Mouse (Mus musculus) ES-E14 (cell line): Measurements from ENCODE around the gene Nav3. TPM values are rescaled to one million over a fixed set of nuclear protein-coding genes. Genes with fewer than 3 reads are reported as not detected.

Experiments used
- DNase-seq: peaks from one replicate; pipeline ENCODE4 v3.0.0-alpha.2; 2013; ENCODE audit warnings: low read depth, low spot score
- H3K27ac ChIP-seq: 2 replicates; pipeline ENCODE4 v1.5.1; 2012; ENCODE audit warnings: low read depth, mild to moderate bottlenecking, low read length, moderate library complexity, mixed read lengths; ENCODE audit not compliant: poor library complexity, insufficient read depth, severe bottlenecking
- H3K36me3 ChIP-seq: 2 replicates; pipeline ENCODE4 v1.6.1; 2012; ENCODE audit warnings: mild to moderate bottlenecking, low read length, moderate library complexity, mixed read lengths; ENCODE audit not compliant: control insufficient read depth, poor library complexity, insufficient read depth, severe bottlenecking
- H3K4me1 ChIP-seq, 2 experiments: fragments of 150-350 bp in 1 of 2; sonication (generic) in 1 of 2; 2 replicates each; pipeline ENCODE4 v1.6.1; 2012; ENCODE audit warnings: low read length in 2 of 2, mild to moderate bottlenecking in 1 of 2, mixed read lengths in 1 of 2; ENCODE audit not compliant: control insufficient read depth in 2 of 2, insufficient read depth in 2 of 2, poor library complexity in 1 of 2
- H3K4me3 ChIP-seq, 2 experiments: fragments of 150-350 bp in 1 of 2; sonication (generic) in 1 of 2; 2 replicates each; pipeline ENCODE4 v1.5.1; 2012; ENCODE audit warnings: low read length in 2 of 2, low read depth in 1 of 2, mild to moderate bottlenecking in 1 of 2, mixed read lengths in 1 of 2; ENCODE audit not compliant: insufficient read depth in 1 of 2, poor library complexity in 1 of 2, severe bottlenecking in 1 of 2
- H3K9ac ChIP-seq: 2 replicates; pipeline ENCODE4 v1.6.1; 2012; ENCODE audit warnings: low read depth, mild to moderate bottlenecking, low read length, mixed read lengths; ENCODE audit not compliant: poor library complexity, insufficient read depth, severe bottlenecking
- H3K9me3 ChIP-seq: fragments of 150-350 bp; sonication (generic); 2 replicates; pipeline ENCODE4 v1.6.1; 2012; ENCODE audit warnings: low read depth, mild to moderate bottlenecking, low read length; ENCODE audit not compliant: control insufficient read depth, insufficient read depth
- CHD2 ChIP-seq: IDR thresholded peaks from 2 replicates; pipeline ENCODE4 v1.6.1; 2014; ENCODE audit warnings: mild to moderate bottlenecking, low read depth, low read length, inconsistent platforms
- HCFC1 ChIP-seq: IDR thresholded peaks from 2 replicates; pipeline ENCODE4 v1.6.1; 2012; ENCODE audit warnings: low read length, inconsistent platforms, borderline replicate concordance; ENCODE audit not compliant: insufficient read depth
- MAFK ChIP-seq: IDR thresholded peaks from 2 replicates; pipeline ENCODE4 v1.6.1; 2014; ENCODE audit warnings: mild to moderate bottlenecking, low read depth, low read length, inconsistent platforms; ENCODE audit not compliant: insufficient read depth
- ZC3H11A ChIP-seq: IDR thresholded peaks from 2 replicates; pipeline ENCODE4 v1.6.1; 2012; ENCODE audit warnings: low read depth, mild to moderate bottlenecking, inconsistent platforms, low read length, borderline replicate concordance
- ZNF384 ChIP-seq: IDR thresholded peaks from 2 replicates; pipeline ENCODE4 v1.6.1; 2012; ENCODE audit warnings: low read depth, low read length, inconsistent platforms
- in situ Hi-C, 2 experiments: fragments of 600-800 bp; cut with MboI; formaldehyde crosslinking; loops; one replicate each; pipeline ENCODE4 v1.15.1; 2025; ENCODE audit warnings: low sequenced_read_pairs in 2 of 2, inconsistent platforms in 1 of 2; ENCODE audit not compliant: unreplicated experiment in 2 of 2
- total RNA-seq: library from RNA; depleted of rRNA; stranded (reverse); fragments of 300-350 nt; gene quantifications from 2 replicates; pipeline ENCODE4 v1.2.3, GENCODE M21; 2012

Gene Nav3
- total RNA-seq, 1 experiment = 1.4 TPM

- Histone ChIP-seq H3K4me1 (no peaks in the 10 kb centered on the region), H3K9ac (no peak overlapping the region), H3K36me3 (no peaks in the 10 kb centered on the region), H3K4me3 (no peak overlapping the region), H3K9me3 (no peaks in the 10 kb centered on the region), H3K27ac (no peak overlapping the region)
- DNase-seq = peak; percentile 6
- in situ Hi-C loops = no loop called here
- TF ChIP-seq ZC3H11A = peak; percentile 11; the same call in 1 of the 2 replicates
- TF ChIP-seq CHD2 = no peak
- no peak for TF ChIP-seq HCFC1
- TF ChIP-seq MAFK = no peak
- TF ChIP-seq ZNF384 = no peak
Observed at GRCm38 (mm10) chr10:109713001-109713400, 743.0 kb downstream of the Nav3 start.

DNA sequence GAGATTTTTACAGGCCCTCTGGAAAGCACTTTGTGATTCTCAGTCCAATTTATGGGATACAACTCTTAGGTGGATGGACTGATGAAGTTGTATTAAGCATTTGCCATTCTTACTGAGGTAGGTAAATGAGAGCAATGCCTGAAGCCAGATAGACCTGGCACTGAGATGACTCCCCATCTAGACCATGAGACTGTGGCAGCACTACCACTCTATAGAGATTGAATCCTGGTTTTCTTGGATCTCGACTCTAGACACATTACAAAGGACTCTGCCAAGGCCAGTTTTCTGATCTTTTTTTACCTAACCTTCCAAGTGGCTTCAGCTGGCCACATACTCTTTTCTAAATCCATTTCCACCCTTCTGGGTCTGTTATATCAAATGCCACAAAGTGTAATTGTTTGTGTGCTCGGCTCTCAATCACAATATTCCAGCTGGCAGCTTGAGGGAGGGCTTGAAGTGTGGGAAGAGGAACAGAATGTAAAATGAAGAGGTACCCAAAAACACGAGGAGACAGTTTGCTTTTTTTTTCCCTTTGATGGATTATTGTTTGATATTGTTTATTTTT, 756.2 kb downstream of the Nav3 start:
- Histone ChIP-seq H3K27ac (no peak overlapping the region), H3K9ac (no peak overlapping the region), H3K36me3 (no peaks in the 10 kb centered on the region), H3K9me3 (no peaks in the 10 kb centered on the region), H3K4me1 (no peaks in the 10 kb centered on the region), H3K4me3 (no peak overlapping the region)
- no peak for DNase-seq
- TF ChIP-seq CHD2 = no peak
- TF ChIP-seq ZNF384 = no peak
- no peak for TF ChIP-seq ZC3H11A
- TF ChIP-seq MAFK = no peak
- no peak for TF ChIP-seq HCFC1
- in situ Hi-C loops = no loop called here

GRCm38 (mm10) chr10:109690564-109690963, 765.4 kb downstream of the Nav3 start:
- Histone ChIP-seq H3K27ac (no peak overlapping the region), H3K9me3 (no peaks in the 10 kb centered on the region), H3K9ac (no peak overlapping the region), H3K36me3 (no peaks in the 10 kb centered on the region), H3K4me1 (no peaks in the 10 kb centered on the region), H3K4me3 (no peak overlapping the region)
- no peak for DNase-seq
- in situ Hi-C loops = no loop called here
- TF ChIP-seq CHD2 = no peak
- no peak for TF ChIP-seq MAFK
- TF ChIP-seq ZC3H11A = no peak
- TF ChIP-seq HCFC1 = no peak
- no peak for TF ChIP-seq ZNF384

DNA sequence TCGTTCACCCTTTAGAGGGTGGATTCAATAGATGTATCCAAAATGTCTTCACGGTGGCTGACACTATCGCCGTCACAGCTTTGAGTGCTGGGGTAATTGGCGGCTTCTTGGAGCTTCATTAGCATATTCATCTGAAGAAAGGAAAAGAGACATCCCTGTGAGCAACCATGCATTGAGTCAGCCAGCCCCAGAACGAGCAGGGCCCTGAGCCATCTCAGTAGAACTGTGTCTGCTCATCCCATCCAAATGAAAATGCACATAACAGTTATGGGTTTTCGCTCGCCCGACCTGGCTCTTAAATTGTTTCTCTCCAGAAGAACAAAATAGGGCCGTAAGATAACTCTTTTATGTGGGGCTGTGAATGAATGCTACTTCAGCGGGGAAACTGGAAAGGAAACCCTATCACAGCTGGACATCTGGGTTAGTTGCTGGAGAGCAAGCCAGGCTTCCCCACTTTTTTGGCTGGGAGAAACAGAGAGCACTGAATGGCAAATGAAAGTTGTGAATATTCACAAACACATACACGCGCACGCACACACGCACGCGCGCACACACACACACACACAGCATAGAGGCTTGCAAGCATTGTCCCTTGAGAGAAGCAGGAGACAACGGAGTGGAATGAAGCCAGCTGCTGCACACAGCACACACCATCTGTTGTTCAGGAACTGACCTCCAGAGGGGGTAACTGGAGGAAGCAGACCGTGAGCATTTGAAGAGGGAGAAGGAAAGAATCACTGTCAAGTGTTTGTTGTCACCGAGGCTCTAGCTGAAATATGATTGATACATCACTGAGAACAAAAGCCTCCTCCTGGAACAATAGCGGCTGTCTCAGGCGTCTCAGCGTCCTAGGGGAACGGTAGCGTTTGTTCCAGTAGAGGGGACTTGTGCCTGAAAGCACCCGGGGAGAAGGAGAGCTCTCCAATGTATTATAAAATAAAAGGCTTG, 771.6 kb downstream of the Nav3 start:
- Histone ChIP-seq H3K9me3 (no peaks in the 10 kb centered on the region), H3K27ac (no peak overlapping the region), H3K4me1 (no peaks in the 10 kb centered on the region; a peak in 1 of 4 replicates), H3K9ac (no peak overlapping the region), H3K36me3 (no peaks in the 10 kb centered on the region), H3K4me3 (no peak overlapping the region)
- TF ChIP-seq ZC3H11A (no peak), ZNF384 (no peak), HCFC1 (no peak), MAFK (no peak), CHD2 (no peak)
- in situ Hi-C loops = no loop called here
- DNase-seq = peak; percentile 34
